ENCODE assay signal across 16 mouse cellular contexts in genomic region chr1:172099325-172100033, GRCm38 (mm10). TPM values are rescaled to one million over a fixed set of nuclear protein-coding genes. Genes with fewer than 3 reads are reported as not detected.
DNase-seq lines count a peak whose midpoint lies in the region; ATAC-seq lines count a peak whose summit lies in the region.
"Had no signal": no experiment of that assay in that cellular context is flagged by ENCODE, and none has a peak within 500 bp of the region (broad histone marks: within the 10 kb centered on the region; RNA-seq: fewer than 3 reads in every experiment).

No protein-coding gene starts in this region.

- ATAC-seq in neural tube, embryonic 15.5 days (ENCODE audit: low FRiP score), result no peak
- ATAC-seq: lung, postnatal 0 days had no signal

- H3K36me3 ChIP-seq in neural tube, embryonic 15.5 days, result peaks cover 71% of the 10 kb centered on the region

- no peak overlapping the region for H3K9ac ChIP-seq in neural tube, embryonic 15.5 days (replicated peaks)
- H3K9ac ChIP-seq: embryonic facial prominence, embryonic 12.5 days; limb, embryonic 15.5 days had no signal

- H3K4me1 ChIP-seq in neural tube, embryonic 15.5 days, result no peaks in the 10 kb centered on the region
- H3K4me1 ChIP-seq: embryonic facial prominence, embryonic 12.5 days; forebrain, embryonic 10.5 days; limb, embryonic 15.5 days had no signal

- H3K4me3 ChIP-seq in neural tube, embryonic 15.5 days (replicated peaks), result no peak overlapping the region
- H3K4me3 ChIP-seq: embryonic facial prominence, embryonic 12.5 days; forebrain, embryonic 10.5 days; heart, adult 2 months; limb, embryonic 15.5 days had no signal

- no peaks in the 10 kb centered on the region for H3K27me3 ChIP-seq in neural tube, embryonic 15.5 days (replicated peaks)
- H3K27me3 ChIP-seq: embryonic facial prominence, embryonic 12.5 days; limb, embryonic 15.5 days had no signal

- peak; percentile 36 for DNase-seq in adrenal gland, adult 2 months
- no peak for DNase-seq in adrenal gland, postnatal 4 days (ENCODE audit: low spot score in 2 of 2)
- DNase-seq in right cerebral cortex, postnatal 4 days, result peak; percentile 15
- DNase-seq in right cerebral cortex, postnatal 14 days, result no peak
- peak; percentile 90 for DNase-seq in kidney, adult 8-10 months
- peak; percentile 73 for DNase-seq in yolk sac, embryonic 10.5 days (ENCODE audit: low spot score)
- no peak for DNase-seq in layer of hippocampus, adult 9-11 months
- DNase-seq: heart, adult 2 months; heart, postnatal 10 days; midbrain, embryonic 14.5 days had no signal

- H3K4me2 ChIP-seq in neural tube, embryonic 15.5 days, result no peak overlapping the region
- H3K4me2 ChIP-seq: embryonic facial prominence, embryonic 12.5 days; limb, embryonic 15.5 days had no signal

- no peaks in the 10 kb centered on the region for H3K9me3 ChIP-seq in neural tube, embryonic 15.5 days (replicated peaks)
- H3K9me3 ChIP-seq: embryonic facial prominence, embryonic 12.5 days; forebrain, embryonic 10.5 days; limb, embryonic 15.5 days had no signal

- H3K27ac ChIP-seq in neural tube, embryonic 15.5 days (replicated peaks), result no peak overlapping the region
- H3K27ac ChIP-seq: embryonic facial prominence, embryonic 12.5 days; forebrain, embryonic 10.5 days; heart, adult 2 months; limb, embryonic 15.5 days had no signal

- WGBS in neural tube, embryonic 15.5 days, result 85% methylated on average over 6 of the region's 6 CpGs

RNA-seq across cellular contexts. Expression of gene Ncstn, which starts 16.9 kb away (rescaled TPM):
- 10 to 100 TPM; 83.9 to 85.7 TPM for total RNA-seq in adrenal gland, adult 2 months (2021)
- polyA plus RNA-seq in adrenal gland, adult 2 months (2012; rRNA removed), result 62.9 and 83.8 TPM in 2 replicates
- 100 to 1,000 TPM; 148 to 154 TPM for total RNA-seq in adrenal gland, postnatal 4 days (2021)
- polyA plus RNA-seq in neural tube, embryonic 15.5 days (2015; fragmentation: Nextera tagmentation; extraction: Ambion mirVana), result 100 and 109 TPM in 2 replicates

RNA-seq across cellular contexts. Expression of gene Copa, which starts 17.1 kb away (rescaled TPM):
- 100 to 1,000 TPM; 174 to 178 TPM for total RNA-seq in adrenal gland, adult 2 months (2021)
- polyA plus RNA-seq in adrenal gland, adult 2 months (2012; rRNA removed), result 11.0 and 21.1 TPM in 2 replicates
- 100 to 1,000 TPM; 187 to 205 TPM for total RNA-seq in adrenal gland, postnatal 4 days (2021)
- 174 and 182 TPM in 2 replicates for polyA plus RNA-seq in neural tube, embryonic 15.5 days (2015; fragmentation: Nextera tagmentation; extraction: Ambion mirVana)

RNA-seq across cellular contexts. Expression of gene Pex19, which starts 27.1 kb away (rescaled TPM):
- 100 to 1,000 TPM; 112 to 114 TPM for total RNA-seq in adrenal gland, adult 2 months (2021)
- 104 and 114 TPM in 2 replicates for polyA plus RNA-seq in adrenal gland, adult 2 months (2012; rRNA removed)
- 100 to 1,000 TPM; 168 to 170 TPM for total RNA-seq in adrenal gland, postnatal 4 days (2021)
- 154 and 162 TPM in 2 replicates for polyA plus RNA-seq in neural tube, embryonic 15.5 days (2015; fragmentation: Nextera tagmentation; extraction: Ambion mirVana)

RNA-seq across cellular contexts. Expression of gene Nhlh1, which starts 42.1 kb away (rescaled TPM):
- total RNA-seq in adrenal gland, adult 2 months (2021), result not detected
- polyA plus RNA-seq in adrenal gland, adult 2 months (2012; rRNA removed), result not detected in 2 replicates
- under 1 TPM in 1 of 2 experiments, not detected in 1; 0.31 TPM for total RNA-seq in adrenal gland, postnatal 4 days (2021)
- 2.2 and 2.6 TPM in 2 replicates for polyA plus RNA-seq in neural tube, embryonic 15.5 days (2015; fragmentation: Nextera tagmentation; extraction: Ambion mirVana)
- total RNA-seq: heart, adult 2 months; heart, postnatal 10 days had no signal
- polyA plus RNA-seq: heart, adult 2 months; lung, postnatal 0 days; spleen, adult 2 months had no signal

RNA-seq across cellular contexts. Expression of gene Dcaf8, which starts 48.4 kb away (rescaled TPM):
- total RNA-seq in adrenal gland, adult 2 months (2021), result 100 to 1,000 TPM; 110 to 120 TPM
- 61.1 and 64.8 TPM in 2 replicates for polyA plus RNA-seq in adrenal gland, adult 2 months (2012; rRNA removed)
- total RNA-seq in adrenal gland, postnatal 4 days (2021), result 100 to 1,000 TPM; 177 to 181 TPM
- polyA plus RNA-seq in neural tube, embryonic 15.5 days (2015; fragmentation: Nextera tagmentation; extraction: Ambion mirVana), result 84.5 and 93.4 TPM in 2 replicates

Comparison
In these comparisons a context has a peak if more than half of its experiments do, and no peak if none do; other contexts are left out.
1. DNase-seq: peak in adrenal gland, adult 2 months (single experiment), right cerebral cortex, postnatal 4 days (single experiment), kidney, adult 8-10 months (2 of 2) and yolk sac, embryonic 10.5 days (single experiment); none in adrenal gland, postnatal 4 days (0 of 2), right cerebral cortex, postnatal 14 days (single experiment) and layer of hippocampus, adult 9-11 months (single experiment).